Mouse (Mus musculus) testis, adult 2 months (tissue): ENCODE results near the gene Rtl5. TPM values are rescaled to one million over a fixed set of nuclear protein-coding genes. Genes with fewer than 3 reads are reported as not detected.

ENCODE experiments used
- H3K27ac ChIP-seq: fragments of 200-500 bp; 2 replicates; pipeline ENCODE4 v1.5.1; 2012; ENCODE audit warnings: low read depth, low read length; ENCODE audit not compliant: control insufficient read depth, insufficient read depth
- H3K27me3 ChIP-seq: fragments of 200-500 bp; 2 replicates; pipeline ENCODE4 v1.6.1; 2012; ENCODE audit warnings: mild to moderate bottlenecking, low read length, moderate library complexity; ENCODE audit not compliant: control insufficient read depth, insufficient read depth
- H3K36me3 ChIP-seq: fragments of 200-500 bp; 2 replicates; pipeline ENCODE4 v1.6.1; 2012; ENCODE audit warnings: mild to moderate bottlenecking, low read length; ENCODE audit not compliant: control insufficient read depth, insufficient read depth
- H3K4me1 ChIP-seq: fragments of 200-500 bp; 2 replicates; pipeline ENCODE4 v1.6.1; 2012; ENCODE audit warnings: low read length; ENCODE audit not compliant: control insufficient read depth, insufficient read depth
- H3K4me3 ChIP-seq: fragments of 200-500 bp; 2 replicates; pipeline ENCODE4 v1.5.1; 2012; ENCODE audit warnings: low read depth, mild to moderate bottlenecking, low read length, moderate library complexity, mixed read lengths; ENCODE audit not compliant: control insufficient read depth
- CTCF ChIP-seq: fragments of 200-500 bp; IDR thresholded peaks from 2 replicates; pipeline ENCODE4 v1.5.1; 2012; ENCODE audit warnings: low read depth, mild to moderate bottlenecking, inconsistent platforms, low read length, moderate library complexity; ENCODE audit not compliant: control insufficient read depth, insufficient read depth, insufficient replicate concordance
- POLR2A ChIP-seq: fragments of 200-500 bp; IDR thresholded peaks from 2 replicates; pipeline ENCODE4 v1.6.1; 2012; ENCODE audit warnings: low read depth, mild to moderate bottlenecking, inconsistent platforms, low read length, moderate library complexity; ENCODE audit not compliant: control insufficient read depth
- polyA plus RNA-seq: library from polyadenylated mRNA; depleted of rRNA; stranded (reverse); fragments of >200 nt; gene quantifications from 2 replicates; pipeline ENCODE4 v1.2.3, GENCODE M21; 2012

The Rtl5 gene
- polyA plus RNA-seq, 1 experiment: 0.64 TPM

DNA sequence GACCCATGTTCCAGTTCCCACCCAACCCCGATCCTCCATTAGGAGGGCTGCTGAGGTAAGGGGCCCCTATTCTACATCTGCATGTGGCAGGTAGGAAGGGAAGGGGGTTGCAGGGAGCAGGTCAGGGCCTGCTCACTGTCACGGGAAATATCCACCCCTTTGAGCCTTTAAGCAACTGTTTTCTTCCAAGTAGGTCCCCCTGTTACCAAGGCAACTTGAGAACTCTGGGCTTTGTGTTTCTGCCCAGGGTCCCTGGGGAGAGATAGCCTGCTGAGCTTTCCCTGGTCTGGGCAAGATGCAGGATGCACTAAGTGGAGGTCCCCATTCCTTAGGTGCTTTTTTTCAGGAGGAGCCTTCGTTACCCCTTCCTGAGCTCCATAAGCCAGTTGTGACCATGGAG is 7.0 kb downstream of the Rtl5 start:
- no peak overlapping the region for H3K27ac ChIP-seq
- H3K36me3 ChIP-seq: no peaks in the 10 kb centered on the region
- no peaks in the 10 kb centered on the region for H3K4me1 ChIP-seq
- H3K4me3 ChIP-seq: no peak overlapping the region
- no peak for TF ChIP-seq CTCF
- TF ChIP-seq POLR2A: no peak
- H3K27me3 ChIP-seq: no peaks in the 10 kb centered on the region

DNA sequence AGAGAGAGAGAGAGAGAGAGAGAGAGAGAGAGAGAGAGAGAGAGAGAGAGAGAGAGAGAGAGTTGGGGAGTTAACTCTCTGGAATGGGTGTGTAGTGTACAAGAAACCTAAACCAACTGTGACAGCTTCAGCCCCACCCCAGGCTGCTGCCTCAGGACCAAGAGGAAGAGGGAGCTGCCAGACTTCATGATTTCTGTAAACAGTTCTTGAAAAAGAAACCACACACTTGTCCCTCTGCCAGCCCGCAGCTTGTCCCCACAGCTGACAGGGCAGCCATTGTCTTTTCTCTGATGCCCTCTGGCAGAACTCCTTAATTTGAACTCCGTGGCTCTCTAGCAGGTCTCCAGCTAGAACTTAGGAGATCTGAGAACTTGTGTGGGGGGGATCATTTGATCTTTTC is 10.2 kb downstream of the Rtl5 start:
- no peak for TF ChIP-seq POLR2A
- TF ChIP-seq CTCF: no peak
- Histone ChIP-seq H3K36me3 (no peaks in the 10 kb centered on the region), H3K27ac (no peak overlapping the region), H3K4me1 (no peaks in the 10 kb centered on the region), H3K27me3 (no peaks in the 10 kb centered on the region), H3K4me3 (no peak overlapping the region)

DNA sequence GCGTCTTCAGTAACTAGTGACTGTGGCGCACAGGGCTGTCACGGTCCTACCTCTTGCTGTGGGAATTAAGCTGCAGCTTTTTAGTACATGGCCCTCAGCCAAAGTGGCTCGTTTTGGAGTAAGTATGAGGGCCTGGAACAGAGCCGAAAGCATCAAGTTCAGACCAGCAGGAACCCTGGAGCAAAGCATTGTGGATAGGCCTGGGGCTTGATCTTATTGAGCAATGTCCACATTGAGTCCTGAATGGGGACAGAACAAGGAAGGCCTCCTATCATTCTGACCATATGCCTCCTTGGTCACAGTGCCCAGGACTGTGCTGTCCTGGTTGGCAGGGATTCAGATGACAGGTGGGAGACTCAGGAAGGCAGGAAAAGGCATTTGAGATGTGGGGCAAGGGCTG is 10.9 kb downstream of the Rtl5 start:
- no peaks in the 10 kb centered on the region for H3K27me3 ChIP-seq
- no peak overlapping the region for H3K27ac ChIP-seq

DNA sequence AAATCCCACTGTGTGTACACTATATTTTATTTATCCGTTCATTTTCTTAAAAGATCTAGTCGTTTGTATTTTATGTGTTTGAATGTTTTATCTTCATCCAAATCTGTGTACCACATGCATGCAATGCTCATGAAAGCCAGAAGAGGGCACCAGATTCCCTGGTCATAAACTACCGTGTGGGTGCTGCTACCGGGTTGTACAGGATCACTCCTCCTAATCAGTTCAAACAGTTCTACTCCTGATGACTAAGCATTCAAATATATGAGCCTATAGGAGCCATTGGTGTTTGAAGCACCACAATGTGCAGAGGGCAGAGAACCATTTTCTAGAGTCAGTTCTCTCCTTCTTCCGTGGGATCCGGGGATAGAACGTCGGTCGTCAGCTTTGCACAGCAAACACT is 11.7 kb downstream of the Rtl5 start:
- Histone ChIP-seq H3K4me3 (no peak overlapping the region), H3K36me3 (no peaks in the 10 kb centered on the region), H3K4me1 (no peaks in the 10 kb centered on the region), H3K27me3 (no peaks in the 10 kb centered on the region), H3K27ac (no peak overlapping the region)
- TF ChIP-seq CTCF (no peak), POLR2A (no peak)

More for the DNA sequence above, 10.9 kb downstream of the Rtl5 start:
- no peak overlapping the region for H3K4me3 ChIP-seq
- H3K36me3 ChIP-seq: no peaks in the 10 kb centered on the region
- no peaks in the 10 kb centered on the region for H3K4me1 ChIP-seq
- TF ChIP-seq CTCF (no peak), POLR2A (no peak)

DNA sequence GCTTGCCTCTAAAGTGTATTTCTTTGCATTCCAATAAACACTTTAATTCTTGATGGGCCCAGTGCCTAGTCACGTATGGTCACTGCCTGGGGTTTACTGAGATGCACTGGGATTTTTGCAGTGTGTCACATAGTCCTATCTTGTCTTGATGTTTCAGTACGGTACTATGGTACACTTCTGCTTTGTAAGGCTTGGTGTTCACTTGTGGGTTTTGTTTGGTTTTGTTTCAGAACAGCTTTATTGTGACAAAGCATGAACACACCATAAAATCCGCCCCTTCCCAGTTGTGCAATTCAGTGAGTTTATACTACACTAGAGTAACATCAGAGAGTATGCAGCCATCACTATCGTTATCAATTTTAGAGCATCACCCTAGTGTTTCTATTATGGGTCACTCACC is 17.1 kb downstream of the Rtl5 start:
- TF ChIP-seq POLR2A: no peak
- no peak for TF ChIP-seq CTCF
- Histone ChIP-seq H3K36me3 (no peaks in the 10 kb centered on the region), H3K27me3 (no peaks in the 10 kb centered on the region), H3K27ac (no peak overlapping the region), H3K4me1 (no peaks in the 10 kb centered on the region), H3K4me3 (no peak overlapping the region)

DNA sequence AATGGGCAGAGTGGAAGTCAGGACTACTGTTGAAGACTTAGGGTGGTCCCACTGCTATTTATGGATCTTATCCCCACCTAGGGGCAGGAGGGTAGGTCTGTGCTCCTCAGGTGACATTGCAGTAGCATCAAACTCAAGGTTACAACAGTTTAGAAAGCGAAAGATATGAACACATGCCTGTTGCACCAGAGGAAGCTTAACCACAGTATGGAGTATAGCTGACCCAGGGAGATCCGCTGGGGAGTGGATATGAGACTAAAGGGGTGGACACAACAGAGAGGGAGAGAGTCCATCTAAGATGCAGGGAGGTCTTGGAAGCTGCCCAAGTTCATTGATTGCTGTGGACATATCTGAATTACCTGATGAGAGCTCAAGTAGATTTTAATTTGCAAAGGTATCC is 17.7 kb downstream of the Rtl5 start:
- no peak overlapping the region for H3K27ac ChIP-seq
- H3K36me3 ChIP-seq: no peaks in the 10 kb centered on the region
- H3K27me3 ChIP-seq: no peaks in the 10 kb centered on the region
- TF ChIP-seq CTCF (no peak), POLR2A (no peak)
- H3K4me3 ChIP-seq: no peak overlapping the region
- H3K4me1 ChIP-seq: no peaks in the 10 kb centered on the region

DNA sequence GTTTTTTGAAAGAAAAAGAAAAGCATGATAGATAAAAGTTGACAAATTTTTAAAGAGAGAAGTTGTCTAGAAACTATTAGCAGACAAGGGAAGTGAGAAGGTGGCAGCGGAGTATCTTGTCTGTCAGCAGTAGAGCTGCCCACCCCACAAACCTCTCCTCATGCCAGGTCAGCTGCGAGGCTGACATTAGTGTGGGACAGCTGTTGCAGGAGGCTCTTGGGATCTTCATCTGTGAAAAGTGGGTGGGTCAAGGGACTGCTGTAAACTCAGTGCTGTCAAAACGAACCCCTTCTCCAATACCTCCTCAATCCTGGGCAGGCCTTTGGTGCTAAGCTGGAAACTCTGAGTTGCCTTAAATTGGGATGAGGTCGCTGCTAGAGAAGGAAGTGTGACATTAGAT is 19.9 kb downstream of the Rtl5 start:
- Histone ChIP-seq H3K36me3 (no peaks in the 10 kb centered on the region), H3K4me3 (no peak overlapping the region), H3K4me1 (no peaks in the 10 kb centered on the region), H3K27ac (no peak overlapping the region), H3K27me3 (no peaks in the 10 kb centered on the region)
- TF ChIP-seq POLR2A (no peak), CTCF (no peak)

DNA sequence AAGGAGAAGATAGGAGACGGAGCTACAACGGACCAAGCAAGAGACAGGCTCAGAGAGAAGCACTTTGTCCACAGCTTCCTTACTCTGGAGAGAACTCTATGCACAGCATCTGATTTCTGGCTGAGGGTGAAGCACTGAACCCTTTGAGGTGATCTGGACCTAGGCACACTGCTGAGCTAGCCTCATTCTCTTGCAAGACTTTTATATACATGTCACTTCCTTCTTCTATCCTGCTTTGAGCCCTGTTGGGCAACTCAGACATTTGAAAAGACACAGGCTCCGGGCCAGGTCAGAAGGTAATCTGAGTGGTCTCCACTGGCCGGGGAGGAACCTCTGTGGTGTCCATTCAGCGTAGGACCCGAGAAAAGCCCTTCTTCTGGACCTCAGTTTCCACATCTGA is 20.6 kb downstream of the Rtl5 start:
- H3K36me3 ChIP-seq: no peaks in the 10 kb centered on the region
- no peak overlapping the region for H3K27ac ChIP-seq
- no peaks in the 10 kb centered on the region for H3K27me3 ChIP-seq
- H3K4me3 ChIP-seq: no peak overlapping the region
- TF ChIP-seq POLR2A (no peak), CTCF (no peak)
- no peaks in the 10 kb centered on the region for H3K4me1 ChIP-seq
